Mouse (Mus musculus) cerebellum, adult 2 months (tissue): ENCODE data around the gene Abcc9.

Source experiments
- CTCF ChIP-seq: fragments of 200-500 bp; IDR thresholded peaks from 2 replicates; pipeline ENCODE4 v1.5.1; 2011; ENCODE audit warnings: low read depth, mild to moderate bottlenecking, control low read depth, low read length, moderate library complexity, borderline replicate concordance; ENCODE audit not compliant: insufficient read depth
- POLR2A ChIP-seq: fragments of 200-500 bp; IDR thresholded peaks from 2 replicates; pipeline ENCODE4 v1.6.1; 2011; ENCODE audit warnings: low read length, control low read depth, borderline replicate concordance; ENCODE audit not compliant: insufficient read depth

- TF ChIP-seq POLR2A (no peak), CTCF (no peak)
Measured at GRCm38 (mm10) chr6:142649331-142649730, 52.8 kb downstream of the Abcc9 start.
